Mouse (Mus musculus): ENCODE measurements at regions not wholly inside any gene's neighbourhood (a gene's known extent, or its start where the extent isn't known, plus 50 kb on each side); places are given as distances from the start of the nearest gene placed in this dataset.

GRCm38 (mm10) chr8:96498854-96499253 lies 610.5 kb upstream of the Got2 start:
- no peak for TF ChIP-seq CTCF (IDR thresholded peaks at IDR 0.05)
- TF ChIP-seq EP300 (IDR thresholded peaks at IDR 0.05): no peak
